Mouse (Mus musculus): ENCODE measurements around the gene Slc22a14.

Gene Slc22a14

GRCm38 (mm10) chr9:119357331-119358057, 7.9 kb downstream of the Slc22a14 start, which contains the start of gene Xylb:
TSS of gene Xylb (plus strand) at chr9:119357381.
- peak; percentile 68 for DNase-seq (ENCODE audit: low spot score)

- DNase-seq (ENCODE audit: low spot score) = no peak
These were observed 9.4 kb downstream of the Slc22a14 start for GRCm38 (mm10) chr9:119355943-119356342.

- DNase-seq (ENCODE audit: low spot score) = no peak
These were observed 11.4 kb downstream of the Slc22a14 start for GRCm38 (mm10) chr9:119353926-119354325.

GRCm38 (mm10) chr9:119352060-119352459, 13.3 kb downstream of the Slc22a14 start:
- DNase-seq (ENCODE audit: low spot score) = peak; percentile 50

- DNase-seq (ENCODE audit: low spot score) = no peak
These were observed 14.2 kb downstream of the Slc22a14 start for GRCm38 (mm10) chr9:119350947-119351705.

- DNase-seq (ENCODE audit: low spot score) = no peak
These were observed 14.8 kb downstream of the Slc22a14 start for GRCm38 (mm10) chr9:119350531-119350930.

GRCm38 (mm10) chr9:119346376-119346775, 19.0 kb downstream of the Slc22a14 start:
- no peak for DNase-seq (ENCODE audit: low spot score)

- DNase-seq (ENCODE audit: low spot score) = no peak
These were observed 22.6 kb downstream of the Slc22a14 start for GRCm38 (mm10) chr9:119342728-119343127.

GRCm38 (mm10) chr9:119340909-119341816, 24.2 kb downstream of the Slc22a14 start, which contains the start of gene Myd88:
TSS of gene Myd88 (minus strand) at chr9:119341411.
- peak; percentile 90 for DNase-seq (ENCODE audit: low spot score)

GRCm38 (mm10) chr9:119340212-119340580, 25.2 kb downstream of the Slc22a14 start:
- no peak for DNase-seq (ENCODE audit: low spot score)

- no peak for DNase-seq (ENCODE audit: low spot score)
These were observed 25.7 kb downstream of the Slc22a14 start, which contains the start of gene Acaa1a for GRCm38 (mm10) chr9:119339558-119340211. TSS of gene Acaa1a (plus strand) at chr9:119339676.

GRCm38 (mm10) chr9:119339106-119339505, 26.2 kb downstream of the Slc22a14 start:
- no peak for DNase-seq (ENCODE audit: low spot score)

- no peak for DNase-seq (ENCODE audit: low spot score)
These were observed 27.0 kb downstream of the Slc22a14 start for GRCm38 (mm10) chr9:119338350-119338749.

GRCm38 (mm10) chr9:119337842-119338241, 27.5 kb downstream of the Slc22a14 start:
- no peak for DNase-seq (ENCODE audit: low spot score)

GRCm38 (mm10) chr9:119335571-119335970, 29.8 kb downstream of the Slc22a14 start:
- DNase-seq (ENCODE audit: low spot score) = no peak

GRCm38 (mm10) chr9:119334834-119335233, 30.5 kb downstream of the Slc22a14 start:
- no peak for DNase-seq (ENCODE audit: low spot score)

- no peak for DNase-seq (ENCODE audit: low spot score)
These were observed 31.0 kb downstream of the Slc22a14 start for GRCm38 (mm10) chr9:119334324-119334723.

GRCm38 (mm10) chr9:119330186-119330963, 35.0 kb downstream of the Slc22a14 start:
- DNase-seq (ENCODE audit: low spot score) = no peak

- DNase-seq (ENCODE audit: low spot score) = no peak
These were observed 36.9 kb downstream of the Slc22a14 start for GRCm38 (mm10) chr9:119328488-119328887.

GRCm38 (mm10) chr9:119324130-119324529, 41.2 kb downstream of the Slc22a14 start:
- DNase-seq (ENCODE audit: low spot score) = no peak

- no peak for DNase-seq (ENCODE audit: low spot score)
These were observed 42.1 kb downstream of the Slc22a14 start for GRCm38 (mm10) chr9:119323260-119323645.

Data from urinary bladder, postnatal 10 days (tissue).